Mouse (Mus musculus) spleen, postnatal 14 days (tissue): ENCODE results near the gene Sept1.
"Not testable (repeated sequence)": the region's sequence is repeated elsewhere in the genome, so short reads cannot be mapped to it uniquely, and the experiment has no call there.

Experiments
- DNase-seq, 2 experiments: peaks; one replicate each; pipeline ENCODE4 v3.0.0; 2021 to 2022; ENCODE audit warnings: low spot score in 2 of 2

The Sept1 gene

DNA sequence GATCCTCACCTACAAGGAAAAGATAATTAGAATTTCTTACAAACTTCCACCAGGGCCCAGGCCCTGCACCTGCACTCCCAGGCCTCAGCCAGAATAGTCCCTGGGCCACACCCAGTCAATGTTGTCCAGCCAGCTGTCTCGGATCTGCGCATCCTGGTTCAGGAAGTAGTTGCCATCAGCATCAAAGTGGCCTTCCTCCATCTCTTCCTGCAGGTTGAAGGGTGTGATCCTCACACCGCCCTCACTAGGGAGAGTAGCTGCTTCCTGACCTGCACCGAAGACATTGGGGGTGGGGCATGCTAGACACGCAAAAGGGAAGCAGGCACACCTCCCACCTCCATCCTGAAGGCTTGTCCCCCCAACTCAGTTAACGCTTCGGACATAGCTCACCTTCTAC lies 38.3 kb downstream of the Sept1 start:
- DNase-seq: no peak

DNA sequence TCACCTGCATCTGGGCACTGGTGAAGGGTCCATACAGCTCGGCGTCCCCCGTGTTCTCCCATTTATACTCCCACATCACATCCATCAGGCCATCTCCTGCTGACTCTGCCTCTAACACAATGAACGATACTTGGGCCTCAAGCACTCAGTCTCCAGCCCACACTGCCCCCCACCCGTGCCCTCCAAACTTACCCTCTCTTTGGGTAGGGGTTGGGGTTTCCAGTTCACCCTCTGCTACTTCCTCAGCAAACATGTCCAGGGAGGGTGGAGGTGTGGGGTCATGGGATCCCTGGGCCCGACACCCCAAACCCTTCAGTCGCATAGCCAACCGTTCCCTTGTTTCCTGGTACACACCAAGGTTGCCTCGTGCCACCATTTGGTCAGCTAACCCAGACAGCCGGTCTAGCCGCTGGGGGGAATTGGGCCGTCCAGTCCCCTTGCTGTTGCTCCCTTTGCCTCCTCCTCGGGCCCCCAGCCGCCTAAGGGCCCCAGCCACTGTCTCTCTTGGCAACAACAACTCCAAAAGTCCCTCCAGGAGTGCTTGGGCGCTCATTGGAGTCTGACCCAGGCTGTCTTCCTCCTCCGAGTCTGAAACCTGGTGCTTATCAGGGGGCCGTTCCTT lies 38.8 kb downstream of the Sept1 start:
- no peak for DNase-seq

DNA sequence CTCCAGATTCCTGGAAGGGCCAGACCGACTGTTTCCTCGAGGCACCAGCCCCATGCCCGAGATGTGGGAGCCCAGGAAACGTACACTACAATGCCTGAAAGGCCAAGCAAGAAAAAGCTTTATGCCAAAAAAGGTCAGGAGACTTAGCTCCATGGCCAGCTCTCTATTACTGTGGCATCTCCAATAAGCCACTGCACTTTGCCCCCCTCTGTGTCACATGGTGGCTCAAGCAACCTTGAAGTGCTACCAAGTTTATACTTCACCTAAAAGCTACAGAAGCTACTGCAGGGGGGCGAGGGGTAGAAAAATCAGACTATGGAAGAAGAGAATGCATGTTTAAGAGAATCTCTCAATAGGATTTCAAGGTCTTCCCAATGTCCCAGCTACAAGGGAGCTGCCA lies 39.9 kb downstream of the Sept1 start:
- DNase-seq: no peak

DNA sequence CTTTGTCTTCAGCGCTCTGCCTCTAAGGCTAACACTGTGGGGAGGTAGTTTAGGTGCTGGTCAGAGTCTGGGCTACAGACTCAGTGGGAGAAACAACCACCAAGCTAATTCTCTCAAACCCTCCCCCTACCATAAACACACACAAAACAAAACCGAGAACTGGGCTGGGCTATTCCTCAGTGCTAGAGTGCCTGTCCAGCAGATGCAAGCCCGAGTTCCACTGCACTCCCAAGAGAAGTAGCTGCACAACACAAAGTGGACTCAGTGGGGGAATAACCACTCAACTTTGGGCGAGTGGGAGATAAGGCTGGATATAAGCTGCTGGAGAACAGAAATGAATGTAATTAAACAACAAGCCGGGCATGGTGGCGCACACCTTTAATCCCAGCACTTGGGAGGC lies 42.3 kb downstream of the Sept1 start:
- DNase-seq: no peak

DNA sequence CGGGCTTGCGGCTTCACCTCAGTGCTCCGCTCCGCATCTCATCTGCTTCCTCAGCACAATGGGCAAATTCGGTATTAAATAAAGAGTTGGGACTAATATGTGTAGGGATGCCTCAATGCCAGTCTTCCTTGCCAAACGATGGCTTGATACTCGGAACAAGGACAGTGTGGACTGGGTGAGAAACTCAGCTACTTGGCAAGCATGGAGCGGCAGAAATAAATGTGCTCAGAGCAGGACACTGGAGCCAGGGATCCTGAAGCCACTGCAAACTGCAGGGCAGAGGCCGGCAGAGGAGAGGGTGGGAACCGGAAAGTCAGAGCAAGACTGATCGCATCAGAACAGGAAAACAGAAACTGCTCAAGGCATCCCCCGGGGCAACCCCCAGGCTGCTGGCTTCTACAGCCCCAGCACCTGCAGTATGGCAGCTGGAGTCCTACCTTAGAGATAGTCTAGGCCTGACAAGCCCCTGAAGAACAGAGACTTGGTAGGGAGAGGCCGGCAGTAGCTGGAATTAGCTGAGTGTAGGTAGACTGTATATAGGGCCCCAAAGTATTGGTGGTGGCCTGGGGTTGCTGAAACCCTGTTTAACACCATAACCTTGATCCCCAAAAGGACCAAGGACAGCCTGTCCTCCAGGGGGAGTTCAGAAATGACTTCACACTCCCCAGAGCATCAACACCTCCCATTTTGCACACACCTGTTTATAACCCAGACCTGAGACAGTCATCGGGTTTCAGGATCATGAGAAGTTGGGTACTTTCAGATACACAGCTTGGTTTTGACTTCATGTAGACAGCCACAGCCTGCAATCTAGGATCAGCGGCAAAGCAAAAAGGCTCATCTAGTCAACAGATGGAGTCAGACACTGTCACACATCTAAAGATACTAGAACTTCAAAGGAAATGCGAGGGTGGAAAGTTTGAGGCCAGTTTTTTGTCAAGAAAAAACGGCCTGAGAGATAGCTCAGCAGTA lies 44.3 kb downstream of the Sept1 start:
- no peak for DNase-seq

DNA sequence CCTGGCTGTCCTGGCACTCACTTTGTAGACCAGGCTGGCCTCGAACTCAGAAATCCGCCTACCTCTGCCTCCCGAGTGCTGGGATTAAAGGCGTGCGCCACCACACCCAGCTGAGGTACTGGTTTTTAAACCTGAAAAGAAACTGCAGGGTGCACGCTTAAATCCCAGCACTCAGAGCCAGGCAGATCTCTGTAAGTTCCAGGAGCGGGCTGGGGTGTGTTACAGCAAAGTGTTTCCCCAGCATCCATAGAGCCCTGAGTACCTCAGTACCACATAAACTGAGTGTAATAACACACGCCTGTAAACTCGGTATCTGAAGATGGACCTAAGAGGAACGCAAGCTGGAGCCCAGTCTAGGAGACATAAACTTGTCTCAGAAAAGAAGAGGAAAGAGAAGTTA lies 45.6 kb downstream of the Sept1 start:
- no peak for DNase-seq

- DNase-seq: no peak
These were observed 47.3 kb downstream of the Sept1 start for GRCm38 (mm10) chr7:127185601-127186000.

DNA sequence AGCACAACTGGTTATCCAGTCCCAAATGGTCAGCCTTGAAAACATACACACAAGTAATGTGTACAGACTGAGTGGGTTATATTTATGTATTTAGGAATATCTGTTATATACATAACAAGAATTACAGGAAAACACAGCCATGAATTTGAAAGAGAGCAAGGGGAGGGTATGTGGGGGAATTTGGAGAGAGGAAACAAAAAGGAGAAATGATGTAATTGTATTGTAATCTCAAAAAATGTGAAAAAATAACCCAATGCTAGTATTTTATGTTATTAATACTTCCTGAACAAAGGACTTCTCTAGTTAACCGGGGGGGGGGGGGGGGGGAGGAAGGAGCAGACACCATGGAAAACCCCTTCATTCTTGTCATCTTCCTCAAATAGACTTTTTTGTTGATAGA lies 48.2 kb downstream of the Sept1 start:
- DNase-seq: no peak

DNA sequence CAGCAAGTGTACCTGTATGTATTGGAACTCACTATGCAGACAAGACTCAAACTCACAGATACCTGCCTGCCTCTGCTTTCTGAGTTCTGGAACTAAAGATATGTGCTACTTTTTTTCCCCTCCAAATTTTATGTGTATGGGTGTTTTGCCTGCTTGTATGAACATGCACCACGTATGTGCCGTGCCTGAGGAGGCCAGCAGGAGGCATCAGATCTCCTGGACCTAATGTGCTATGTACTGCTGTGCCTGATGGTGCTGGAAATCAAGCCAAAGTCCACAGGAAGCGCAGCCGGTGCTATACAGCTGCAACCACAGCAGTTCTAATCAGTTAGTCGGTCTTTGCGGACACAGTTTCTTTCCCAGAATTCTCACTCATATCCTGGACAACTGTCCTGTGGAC lies 49.1 kb downstream of the Sept1 start:
- peak in 1 of 2 experiments; percentile 38 for DNase-seq

DNA sequence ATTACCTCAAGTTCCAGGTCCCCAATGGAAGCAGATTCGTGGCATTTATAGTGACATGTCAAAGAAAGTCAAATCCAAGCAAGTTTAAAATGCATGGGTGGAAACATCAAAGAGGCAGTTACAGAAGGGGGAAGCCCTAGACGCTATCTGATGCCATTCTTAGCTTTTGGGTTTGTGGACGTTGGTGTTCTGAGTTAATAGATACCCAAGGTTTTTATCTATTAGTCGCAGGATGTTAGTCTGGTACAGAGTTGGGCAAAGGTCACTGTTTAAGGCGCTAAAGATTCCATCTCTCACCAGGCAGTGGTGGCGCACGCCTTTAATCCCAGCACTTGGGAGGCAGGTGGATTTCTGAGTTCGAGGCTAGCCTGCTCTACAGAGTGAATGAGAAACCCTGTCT lies 49.6 kb downstream of the Sept1 start:
- no peak for DNase-seq

DNA sequence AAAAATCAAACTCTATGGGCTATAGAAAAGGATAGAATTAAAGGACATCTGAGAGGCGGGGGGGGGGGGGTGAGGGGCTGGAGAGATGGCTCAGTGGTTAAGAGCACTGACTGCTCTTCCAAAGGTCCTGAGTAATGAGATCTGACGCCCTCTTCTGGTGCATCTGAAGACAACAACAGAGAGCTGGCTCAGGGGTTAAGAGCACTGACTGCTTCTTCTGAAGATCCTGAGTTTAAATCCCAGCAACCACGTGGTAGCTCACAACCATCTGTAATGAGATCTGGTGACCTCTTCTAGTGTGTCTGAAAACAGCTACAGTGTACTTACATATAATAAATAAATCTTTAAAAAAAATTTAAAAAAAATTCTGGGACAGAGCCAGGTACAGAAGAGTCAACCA lies 51.2 kb downstream of the Sept1 start:
- not testable (repeated sequence) for DNase-seq

GRCm38 (mm10) chr7:127180783-127181182 lies 52.1 kb downstream of the Sept1 start:
- DNase-seq: no peak

- DNase-seq: no peak
These were observed 56.0 kb downstream of the Sept1 start for GRCm38 (mm10) chr7:127176937-127177336.

DNA sequence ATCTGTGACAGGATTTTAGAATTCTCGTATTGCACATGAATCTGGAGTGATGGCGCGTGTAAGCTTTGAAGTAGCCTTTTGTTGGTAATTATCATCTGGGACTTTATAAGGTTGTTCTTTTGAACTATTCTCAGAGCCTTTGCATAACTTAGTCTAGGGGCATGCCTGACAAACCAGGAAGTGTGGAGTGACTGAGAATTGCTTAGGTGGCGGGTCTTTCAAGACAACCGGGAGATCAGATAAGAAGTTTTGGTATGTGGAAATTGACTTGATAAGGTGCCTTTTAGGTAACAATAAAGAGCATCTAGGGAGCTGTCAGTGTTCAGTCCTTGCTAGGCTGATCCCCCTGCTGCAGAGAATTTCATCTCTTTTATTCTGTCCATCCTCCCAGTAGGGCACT lies 66.4 kb downstream of the Sept1 start:
- DNase-seq: no peak

DNA sequence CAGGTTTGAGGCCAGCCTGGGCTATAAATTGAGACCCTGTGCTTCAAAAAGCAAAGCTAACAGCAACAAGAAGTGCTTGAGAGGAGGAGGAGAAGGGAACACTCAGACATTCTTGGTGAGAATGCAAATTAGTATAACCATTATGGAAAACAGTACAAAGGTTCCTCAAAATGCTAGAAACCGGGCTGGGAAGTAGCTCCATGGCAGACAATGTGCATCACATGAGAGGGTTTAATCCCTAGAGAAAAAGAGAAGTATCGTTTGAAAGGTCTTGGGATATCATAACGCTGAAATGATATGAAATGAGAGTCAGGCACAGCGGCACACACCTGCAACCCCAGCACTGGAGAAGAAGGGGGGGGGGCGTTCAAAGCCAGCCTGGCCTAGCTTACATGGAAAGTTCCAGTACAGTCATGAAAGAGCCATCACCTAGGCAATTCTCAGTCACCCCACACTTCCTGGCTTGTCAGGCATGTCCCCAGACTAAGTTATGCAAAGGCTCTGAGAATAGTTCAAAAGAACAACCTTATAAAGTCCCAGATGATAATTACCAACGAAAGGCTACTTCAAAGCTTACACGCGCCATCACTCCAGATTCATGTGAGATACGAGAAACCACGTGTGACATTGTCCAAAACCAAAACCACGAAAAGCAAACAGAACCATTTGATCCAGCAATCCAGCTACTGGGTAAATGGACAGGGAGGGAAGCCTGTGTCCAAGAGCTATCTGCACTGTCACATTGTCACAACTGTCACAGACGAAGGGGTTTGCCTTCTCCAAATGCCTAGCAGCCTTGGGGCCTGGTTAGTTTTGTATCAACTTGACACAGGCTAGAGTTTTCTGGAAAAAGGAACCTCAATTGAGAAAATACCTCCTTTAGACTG lies 67.1 kb downstream of the Sept1 start:
- no peak for DNase-seq
